Mouse (Mus musculus) CH12.LX (cell line): Measurements from ENCODE around the gene Tmem120a. TPM values are rescaled to one million over a fixed set of nuclear protein-coding genes. Genes with fewer than 3 reads are reported as not detected.

Experiments
- DNase-seq: peaks from one replicate; pipeline ENCODE4 v3.0.0-alpha.2; 2013; ENCODE audit errors: extremely low read depth
- H3K27ac ChIP-seq: 2 replicates; pipeline ENCODE4 v1.5.1; 2012; ENCODE audit warnings: low read depth, mild to moderate bottlenecking, control low read depth, moderate library complexity; ENCODE audit not compliant: insufficient read depth
- H3K27me3 ChIP-seq: replicated peaks from 2 replicates; pipeline ENCODE3; 2012; ENCODE audit warnings: inconsistent platforms
- H3K36me3 ChIP-seq, 2 experiments: replicated peaks in 1 of 2; 2 replicates each; pipeline versions ENCODE3 to v1.6.1; 2012; ENCODE audit warnings: inconsistent platforms in 1 of 2, low read length in 1 of 2, mild to moderate bottlenecking in 1 of 2, mixed read lengths in 1 of 2, moderate library complexity in 1 of 2; ENCODE audit not compliant: control insufficient read depth in 1 of 2, insufficient read depth in 1 of 2
- H3K4me1 ChIP-seq, 2 experiments: 2 replicates each; pipeline ENCODE4 v1.6.1; 2012; ENCODE audit warnings: inconsistent platforms in 1 of 2, moderate library complexity in 1 of 2; ENCODE audit not compliant: insufficient read depth in 2 of 2, control insufficient read depth in 1 of 2
- H3K4me2 ChIP-seq: 2 replicates; pipeline ENCODE4 v1.6.1; 2012; ENCODE audit warnings: low read depth, mild to moderate bottlenecking, control low read depth; ENCODE audit not compliant: poor library complexity, insufficient read depth, severe bottlenecking
- H3K4me3 ChIP-seq, 3 experiments: fragments of 150-350 bp in 1 of 3; sonication (generic) in 1 of 3; replicated peaks in 1 of 3; 2 replicates each; pipeline versions ENCODE3 to v1.5.1; 2011 to 2012; ENCODE audit warnings: low read depth in 2 of 3, low read length in 2 of 3, mild to moderate bottlenecking in 2 of 3, moderate library complexity in 2 of 3, control low read depth in 1 of 3, improper control_type of control experiment in 1 of 3, inconsistent platforms in 1 of 3, mixed read lengths in 1 of 3; ENCODE audit not compliant: poor library complexity in 1 of 3
- H3K79me2 ChIP-seq: replicated peaks from 2 replicates; pipeline ENCODE4 v1.6.1; 2012; ENCODE audit warnings: mild to moderate bottlenecking, moderate library complexity; ENCODE audit not compliant: control insufficient read depth, poor library complexity, insufficient read depth, severe bottlenecking; ENCODE audit errors: extremely low read depth
- H3K9ac ChIP-seq: 2 replicates; pipeline ENCODE4 v1.6.1; 2012; ENCODE audit warnings: low read depth, mild to moderate bottlenecking, control low read depth, moderate library complexity; ENCODE audit not compliant: insufficient read depth
- H3K9me3 ChIP-seq: replicated peaks from 2 replicates; pipeline ENCODE3; 2012; ENCODE audit warnings: low read length, inconsistent platforms, mixed read lengths
- CTCF ChIP-seq, 2 experiments: IDR thresholded peaks in 1 of 2; conservative IDR thresholded peaks in 1 of 2; 2 replicates each; pipeline ENCODE4 v1.5.1; 2011 to 2012; ENCODE audit warnings: low read depth in 2 of 2, low read length in 2 of 2, improper control_type of control experiment in 1 of 2, inconsistent platforms in 1 of 2, mild to moderate bottlenecking in 1 of 2, moderate library complexity in 1 of 2
- ELF1 ChIP-seq: IDR thresholded peaks from 2 replicates; pipeline ENCODE4 v1.6.1; 2014; ENCODE audit warnings: low read depth, mild to moderate bottlenecking, inconsistent platforms, low read length, improper control_type of control experiment
- EP300 ChIP-seq: IDR thresholded peaks from 2 replicates; pipeline ENCODE4 v1.6.1; 2011; ENCODE audit warnings: low read length, improper control_type of control experiment
- GABPA ChIP-seq: IDR thresholded peaks from 2 replicates; pipeline ENCODE4 v1.6.1; 2012; ENCODE audit warnings: low read depth, low read length, improper control_type of control experiment, inconsistent platforms; ENCODE audit not compliant: insufficient replicate concordance
- HCFC1 ChIP-seq: IDR thresholded peaks from 2 replicates; pipeline ENCODE4 v1.6.1; 2012; ENCODE audit warnings: low read depth, mild to moderate bottlenecking, inconsistent platforms, low read length, improper control_type of control experiment
- IRF4 ChIP-seq: IDR thresholded peaks from 2 replicates; pipeline ENCODE4 v1.6.1; 2014; ENCODE audit warnings: low read depth, mild to moderate bottlenecking, inconsistent platforms, low read length, improper control_type of control experiment
- JUND ChIP-seq: conservative IDR thresholded peaks from 2 replicates; pipeline ENCODE4 v1.6.1; 2011; ENCODE audit warnings: low read depth, low read length, improper control_type of control experiment
- KAT2A ChIP-seq: IDR thresholded peaks from 2 replicates; pipeline ENCODE4 v1.6.1; 2012; ENCODE audit warnings: low read length, improper control_type of control experiment, inconsistent platforms; ENCODE audit not compliant: insufficient replicate concordance
- MAX ChIP-seq: IDR thresholded peaks from 2 replicates; pipeline ENCODE4 v1.6.1; 2011; ENCODE audit warnings: low read length, improper control_type of control experiment
- MAZ ChIP-seq: IDR thresholded peaks from 2 replicates; pipeline ENCODE4 v1.6.1; 2012; ENCODE audit warnings: low read depth, mild to moderate bottlenecking, inconsistent platforms, low read length, improper control_type of control experiment, moderate library complexity
- MXI1 ChIP-seq: IDR thresholded peaks from 2 replicates; pipeline ENCODE4 v1.6.1; 2011; ENCODE audit warnings: mild to moderate bottlenecking, low read depth, low read length, improper control_type of control experiment
- MYC ChIP-seq: IDR thresholded peaks from 2 replicates; pipeline ENCODE4 v1.6.1; 2011; ENCODE audit warnings: low read depth, mild to moderate bottlenecking, improper control_type of control experiment, low read length
- POLR2A ChIP-seq: IDR thresholded peaks from 2 replicates; pipeline ENCODE4 v1.6.1; 2011; ENCODE audit warnings: low read depth, mild to moderate bottlenecking, improper control_type of control experiment, low read length
- POLR2AphosphoS2 ChIP-seq: IDR thresholded peaks from 2 replicates; pipeline ENCODE4 v1.6.1; 2011; ENCODE audit warnings: low read depth, low read length, improper control_type of control experiment
- SIN3A ChIP-seq: IDR thresholded peaks from 2 replicates; pipeline ENCODE4 v1.6.1; 2012; ENCODE audit warnings: low read length, improper control_type of control experiment, inconsistent platforms
- SMC3 ChIP-seq: IDR thresholded peaks from 2 replicates; pipeline ENCODE4 v1.6.1; 2011; ENCODE audit warnings: low read depth, low read length, improper control_type of control experiment
- TCF12 ChIP-seq: IDR thresholded peaks from 2 replicates; pipeline ENCODE4 v1.6.1; 2014; ENCODE audit warnings: low read depth, mild to moderate bottlenecking, inconsistent platforms, low read length, improper control_type of control experiment
- USF2 ChIP-seq: conservative IDR thresholded peaks from 2 replicates; pipeline ENCODE4 v1.6.1; 2011; ENCODE audit warnings: low read depth, low read length, improper control_type of control experiment
- ZMIZ1 ChIP-seq: IDR thresholded peaks from 2 replicates; pipeline ENCODE4 v1.6.1; 2012; ENCODE audit warnings: low read depth, mild to moderate bottlenecking, inconsistent platforms, low read length, improper control_type of control experiment
- ZNF384 ChIP-seq: IDR thresholded peaks from 2 replicates; pipeline ENCODE4 v1.6.1; 2012; ENCODE audit warnings: low read depth, low read length, improper control_type of control experiment, inconsistent platforms
- dilution Hi-C: fragments of 300-500 bp; cut with MboI; formaldehyde crosslinking; loops from 2 replicates; pipeline ENCODE4 v1.14.3; 2020; ENCODE audit warnings: low sequenced_read_pairs; ENCODE audit not compliant: extremely low pct_unique_long_range_greater_than_20kb, extremely low pct_ligation_motif_present
- in situ Hi-C: fragments of 300-500 bp; cut with MboI; formaldehyde crosslinking; loops from 3 replicates; pipeline ENCODE4 v1.14.3; 2019; ENCODE audit warnings: low sequenced_read_pairs, low pct_ligation_motif_present, low pct_unique_long_range_greater_than_20kb, mixed read lengths
- polyA plus RNA-seq: library from polyadenylated mRNA; unstranded; fragments of >175 nt; gene quantifications from 2 replicates; pipeline ENCODE4 v1.2.1, GENCODE M21; 2012; ENCODE audit warnings: low read depth; ENCODE audit not compliant: insufficient read length
- total RNA-seq, 2 experiments: library from RNA; depleted of rRNA; stranded (reverse); fragments of 300-350 nt in 1 of 2; fragments of >200 nt in 1 of 2; gene quantifications; 2 replicates each; pipeline ENCODE4 v1.2.3; 2012 to 2014

Gene Tmem120a
- total and polyA plus RNA-seq, 3 experiments: 12.0 to 27.1 (median 21.4) TPM

DNA sequence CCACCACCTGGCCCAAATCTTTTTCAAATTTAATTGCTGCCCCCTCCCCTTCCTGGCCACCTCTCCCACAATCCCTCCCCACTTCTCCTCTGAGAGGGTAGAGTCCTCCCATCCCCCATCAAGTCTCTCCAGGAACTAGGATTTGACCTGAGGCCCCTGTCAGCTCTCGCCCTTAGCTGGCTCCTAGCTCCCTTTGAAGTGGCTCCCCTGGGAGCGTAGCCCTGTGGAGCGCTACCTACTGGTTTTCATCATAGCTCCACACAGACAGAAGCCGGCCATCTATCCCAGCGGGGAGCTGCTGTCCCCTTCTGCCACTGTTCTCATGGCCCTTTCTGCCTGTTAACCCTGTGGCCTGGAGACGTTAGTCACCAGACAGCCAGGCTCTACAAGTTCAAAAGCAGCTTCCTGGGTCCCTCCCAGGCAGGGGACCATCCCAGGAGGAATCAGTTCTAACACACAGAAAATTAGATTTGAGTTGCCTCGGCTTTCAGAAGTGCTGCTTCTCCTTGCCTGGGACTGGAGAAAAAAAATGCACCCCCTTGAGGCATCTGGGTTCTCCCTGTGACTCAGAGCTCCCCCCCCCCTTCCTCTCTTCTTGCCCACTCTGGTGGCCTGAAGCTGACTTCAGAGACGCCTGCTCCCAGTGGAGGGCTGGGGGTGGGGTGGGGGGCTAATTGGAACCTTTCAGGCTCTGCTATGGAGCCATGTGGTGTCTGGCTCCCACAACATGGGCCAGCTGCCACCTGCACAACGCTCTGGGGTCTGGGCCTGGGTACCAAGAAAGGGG lies 19.5 kb downstream of the Tmem120a start:
- dilution Hi-C loops: no loop called here
- in situ Hi-C loops: no loop called here
- no peak overlapping the region for H3K4me2 ChIP-seq
- H3K4me3 ChIP-seq: no peak overlapping the region
- no peaks in the 10 kb centered on the region for H3K27me3 ChIP-seq
- DNase-seq: no peak
- H3K9me3 ChIP-seq: no peaks in the 10 kb centered on the region
- H3K27ac ChIP-seq: no peak overlapping the region
- TF ChIP-seq JUND (no peak), MAX (no peak), MAZ (no peak)
- TF ChIP-seq, all 38 proteins: peak for 0
- Histone ChIP-seq H3K9ac (no peak overlapping the region), H3K79me2 (no peaks in the 10 kb centered on the region), H3K36me3 (peaks cover 14 to 71% of the 10 kb centered on the region in 2 experiments), H3K4me1 (peaks cover 22 to 64% of the 10 kb centered on the region in 2 experiments)

DNA sequence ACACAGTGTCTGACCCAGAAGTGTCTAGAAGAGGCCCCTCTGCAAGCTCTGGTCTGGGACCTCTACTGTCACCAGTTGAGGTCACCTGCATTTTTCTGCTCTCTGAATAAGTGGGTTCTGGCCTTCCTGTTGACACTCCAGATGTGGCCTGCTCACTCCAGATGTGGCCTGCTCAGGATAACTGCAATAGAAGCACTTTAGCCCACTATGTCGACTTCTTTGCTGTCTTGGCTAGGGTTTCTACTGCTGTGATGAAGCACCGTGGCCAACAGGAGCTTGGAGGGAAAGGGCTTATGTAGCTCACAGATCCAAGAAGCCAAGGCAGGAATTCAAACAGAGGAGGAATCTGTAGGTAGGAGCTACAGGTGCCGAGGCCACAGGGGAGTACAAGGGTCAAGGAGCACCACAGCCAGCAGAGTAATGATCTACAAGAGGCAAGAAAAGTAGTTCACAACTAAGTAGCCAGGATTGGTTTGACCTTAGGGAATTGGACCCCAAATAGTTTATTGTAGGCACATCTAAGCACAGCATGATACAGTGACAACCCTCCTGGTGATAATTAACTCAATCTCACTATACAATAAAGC lies 21.0 kb downstream of the Tmem120a start:
- H3K79me2 ChIP-seq: no peaks in the 10 kb centered on the region
- peaks cover 7 to 68% of the 10 kb centered on the region in 2 experiments for H3K36me3 ChIP-seq
- no peak overlapping the region for H3K27ac ChIP-seq
- no peak overlapping the region for H3K4me3 ChIP-seq
- H3K4me2 ChIP-seq: no peak overlapping the region
- no peak overlapping the region for H3K9ac ChIP-seq
- no peaks in the 10 kb centered on the region for H3K9me3 ChIP-seq
- H3K4me1 ChIP-seq: peaks cover 29 to 76% of the 10 kb centered on the region in 2 experiments
- TF ChIP-seq ELF1 (no peak), CTCF (conservative IDR thresholded peaks at IDR 0.05 in 1 of 2, IDR thresholded peaks at IDR 0.05 in 1 of 2; ENCODE audit: low read depth in 2 of 2, low read length in 2 of 2) (no peak), JUND (no peak), ZNF384 (no peak), POLR2AphosphoS2 (no peak), SIN3A (no peak), USF2 (no peak), ZMIZ1 (no peak), MYC (no peak), EP300 (no peak), POLR2A (no peak), SMC3 (no peak), KAT2A (no peak), MXI1 (no peak), HCFC1 (no peak), GABPA (no peak), TCF12 (no peak), IRF4 (no peak)
- in situ Hi-C loops (no loop called here), dilution Hi-C loops (no loop called here)
- DNase-seq: no peak
- H3K27me3 ChIP-seq: no peaks in the 10 kb centered on the region
